ENCODE assay signal across 22 mouse cellular contexts in genomic region chrX:51814466-51815247, GRCm38 (mm10). TPM values are rescaled to one million over a fixed set of nuclear protein-coding genes. Genes with fewer than 3 reads are reported as not detected.
DNase-seq lines count a peak whose midpoint lies in the region; ATAC-seq and TF ChIP-seq lines count a peak whose summit lies in the region.
"Had no signal": no experiment of that assay in that cellular context is flagged by ENCODE, and none has a peak within 500 bp of the region (broad histone marks: within the 10 kb centered on the region; RNA-seq: fewer than 3 reads in every experiment).

No protein-coding gene starts in this region.

- no peak overlapping the region for H3K27ac ChIP-seq in heart, embryonic 10.5 days
- H3K27ac ChIP-seq in lung, embryonic 16.5 days (ENCODE audit: low read length), result no peak overlapping the region
- peak overlapping the region; percentile 68; the same call in 1 of the 2 replicates for H3K27ac ChIP-seq in limb, embryonic 14.5 days (replicated peaks; ENCODE audit: low read depth, low read length)
- H3K27ac ChIP-seq: neural tube, embryonic 12.5 days had no signal

- H3K9me3 ChIP-seq in heart, embryonic 10.5 days, result no peaks in the 10 kb centered on the region
- no peaks in the 10 kb centered on the region for H3K9me3 ChIP-seq in lung, embryonic 16.5 days (ENCODE audit: control insufficient read depth, low read length)
- no peaks in the 10 kb centered on the region for H3K9me3 ChIP-seq in limb, embryonic 14.5 days (ENCODE audit: control insufficient read depth, low read length)
- H3K9me3 ChIP-seq: megakaryocyte, embryonic 14.5 days; neural tube, embryonic 12.5 days had no signal

- no peak overlapping the region for H3K4me2 ChIP-seq in lung, embryonic 16.5 days (ENCODE audit: low read depth, low read length)
- no peak overlapping the region for H3K4me2 ChIP-seq in limb, embryonic 14.5 days (replicated peaks; ENCODE audit: low read depth, low read length, severe bottlenecking)
- H3K4me2 ChIP-seq: neural tube, embryonic 12.5 days had no signal

- H3K9ac ChIP-seq in lung, embryonic 16.5 days (ENCODE audit: low read length), result no peak overlapping the region
- no peak overlapping the region for H3K9ac ChIP-seq in limb, embryonic 14.5 days (ENCODE audit: low read depth, low read length, severe bottlenecking)
- H3K9ac ChIP-seq: neural tube, embryonic 12.5 days had no signal

- WGBS in heart, embryonic 10.5 days, result 33% methylated on average over 3 of the region's 3 CpGs
- 21% methylated on average over 3 of the region's 3 CpGs for WGBS in lung, embryonic 16.5 days
- 28% methylated on average over 3 of the region's 3 CpGs for WGBS in limb, embryonic 14.5 days

- no peaks in the 10 kb centered on the region for H3K27me3 ChIP-seq in heart, embryonic 10.5 days (ENCODE audit: insufficient read depth, poor library complexity, severe bottlenecking)
- no peaks in the 10 kb centered on the region for H3K27me3 ChIP-seq in lung, embryonic 16.5 days (ENCODE audit: control insufficient read depth, insufficient read depth, low read depth, low read length)
- H3K27me3 ChIP-seq in limb, embryonic 14.5 days (ENCODE audit: control insufficient read depth, insufficient read depth, low read length), result no peaks in the 10 kb centered on the region
- H3K27me3 ChIP-seq: neural tube, embryonic 12.5 days had no signal

- peak; percentile 71; the same call in 1 of the 2 replicates for ATAC-seq in lung, embryonic 16.5 days (ENCODE audit: low read depth)
- ATAC-seq in limb, embryonic 14.5 days (ENCODE audit: low FRiP score, low read depth), result peak; percentile 91
- ATAC-seq: hindbrain, embryonic 16.5 days had no signal

- intact Hi-C loops in left cerebral cortex, postnatal 10 days (cut with DNase I), result no loop called here

- no peak for TF ChIP-seq POLR2A in limb, embryonic 14.5 days (IDR thresholded peaks at IDR 0.05; ENCODE audit: borderline replicate concordance, extremely low read depth, insufficient read depth, insufficient read length)

- no peaks in the 10 kb centered on the region for H3K4me1 ChIP-seq in heart, embryonic 10.5 days
- no peaks in the 10 kb centered on the region for H3K4me1 ChIP-seq in lung, embryonic 16.5 days (replicated peaks; ENCODE audit: control insufficient read depth, insufficient read depth, low read length)
- peaks cover 2% of the 10 kb centered on the region; the same call in 1 of the 2 replicates for H3K4me1 ChIP-seq in limb, embryonic 14.5 days (ENCODE audit: control insufficient read depth, insufficient read depth, low read length)
- H3K4me1 ChIP-seq: megakaryocyte, embryonic 14.5 days; neural tube, embryonic 12.5 days had no signal

- peak; percentile 1 for DNase-seq in adrenal gland, postnatal 10 days
- DNase-seq in adrenal gland, adult 8-10 months, result no peak
- peak; percentile 9 for DNase-seq in heart, postnatal 4 days
- no peak for DNase-seq in heart, embryonic 10.5 days (ENCODE audit: low spot score)
- DNase-seq in lung, postnatal 14 days, result no peak
- DNase-seq in limb, embryonic 14.5 days (ENCODE audit: low spot score), result peak; percentile 83
- DNase-seq in left cerebral cortex, postnatal 10 days (ENCODE audit: extremely low spot score in 1 of 2, low spot score in 2 of 2), result no peak
- DNase-seq: cerebellum, adult 8-10 months; left cerebral cortex, postnatal 4 days; right cerebral cortex, postnatal 14 days; thymus, postnatal 36 days had no signal

- no peaks in the 10 kb centered on the region for H3K36me3 ChIP-seq in heart, embryonic 10.5 days
- H3K36me3 ChIP-seq in lung, embryonic 16.5 days (ENCODE audit: control insufficient read depth, insufficient read depth, low read length), result no peaks in the 10 kb centered on the region
- H3K36me3 ChIP-seq in limb, embryonic 14.5 days (ENCODE audit: control insufficient read depth, insufficient read depth, low read length), result no peaks in the 10 kb centered on the region
- H3K36me3 ChIP-seq: neural tube, embryonic 12.5 days had no signal

- H3K4me3 ChIP-seq in heart, embryonic 10.5 days, result no peak overlapping the region
- H3K4me3 ChIP-seq in lung, embryonic 16.5 days (ENCODE audit: low read length), result no peak overlapping the region
- H3K4me3 ChIP-seq in limb, embryonic 14.5 days (replicated peaks; ENCODE audit: low read length), result no peak overlapping the region
- H3K4me3 ChIP-seq: megakaryocyte, embryonic 14.5 days; neural tube, embryonic 12.5 days had no signal

RNA-seq across cellular contexts. Expression of gene Usp26, which starts 13.6 kb away (rescaled TPM):
- total RNA-seq in adrenal gland, postnatal 10 days (2021), result not detected
- under 1 TPM in 1 of 4 experiments, not detected in 3; 0.09 TPM for total RNA-seq in adrenal gland, adult 8-10 months (2022)
- total RNA-seq in heart, postnatal 4 days (2021), result under 1 TPM in 1 of 2 experiments, not detected in 1; 0.21 TPM
- polyA plus RNA-seq in heart, embryonic 10.5 days (2016; fragmentation: Nextera tagmentation; extraction: Ambion mirVana), result 0.04 TPM in 1 of 2 replicates, not detected in the other
- polyA plus RNA-seq in lung, embryonic 16.5 days (2015; fragmentation: Nextera tagmentation; extraction: Ambion mirVana), result not detected in 2 replicates
- polyA plus RNA-seq in limb, embryonic 14.5 days (2012; rRNA removed), result 0.01 and 0.03 TPM in 2 replicates
- 0.06 TPM in 1 of 2 replicates, not detected in the other for polyA plus RNA-seq in limb, embryonic 14.5 days (2014; fragmentation: Nextera tagmentation; extraction: Ambion mirVana)
- not detected for total RNA-seq in left cerebral cortex, postnatal 10 days (2021)
- total RNA-seq: adrenal gland, adult 18-20 months; gastrocnemius, postnatal 4 days; heart, postnatal 10 days; layer of hippocampus, postnatal 25 days; left cerebral cortex, postnatal 4 days had no signal
- polyA plus RNA-seq: embryonic facial prominence, embryonic 11.5 days; frontal cortex, adult 2 months; hindbrain, embryonic 16.5 days; liver, embryonic 16.5 days; neural tube, embryonic 12.5 days had no signal

Comparison
In these comparisons a context has a peak if more than half of its experiments do, and no peak if none do; other contexts are left out.
1. DNase-seq: peak in adrenal gland, postnatal 10 days (single experiment), heart, postnatal 4 days (single experiment) and limb, embryonic 14.5 days (single experiment); none in adrenal gland, adult 8-10 months (single experiment), heart, embryonic 10.5 days (single experiment), lung, postnatal 14 days (single experiment) and left cerebral cortex, postnatal 10 days (0 of 2).